Comparison of ENCODE assay signal across 11 mouse cellular contexts in the genomic region with DNA sequence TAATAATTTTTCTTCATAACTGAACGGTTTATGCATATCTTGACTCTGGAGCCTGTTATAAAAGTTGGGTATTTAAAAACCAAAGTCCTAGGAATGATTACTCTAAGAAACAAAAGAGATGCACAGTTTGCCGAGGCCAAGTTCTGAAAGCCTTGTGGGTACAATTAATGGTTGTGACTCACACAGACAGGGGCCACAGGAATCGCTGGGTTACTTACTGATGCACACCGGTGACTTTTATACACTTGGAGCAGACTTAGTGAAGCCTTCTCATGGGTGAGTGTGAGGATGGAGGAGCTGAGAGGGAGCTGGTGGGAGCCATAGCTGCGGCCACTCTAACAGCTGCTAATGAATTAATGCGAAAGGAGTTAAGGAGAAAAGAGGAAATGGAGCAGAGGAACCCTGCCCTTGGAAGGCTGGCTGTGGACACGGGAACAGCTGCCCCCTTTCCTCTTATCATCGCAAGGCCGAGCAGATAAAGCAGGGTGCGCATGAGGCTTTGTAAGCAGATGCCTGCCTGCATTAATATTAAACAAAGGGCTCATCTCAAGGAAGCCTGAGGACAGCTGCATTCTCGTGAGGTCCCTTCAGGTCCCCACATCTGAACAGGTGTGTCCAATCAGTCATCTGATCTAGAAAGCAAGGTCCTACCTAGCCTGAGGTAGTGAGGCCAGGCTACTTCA.
A peak's percentile ranks its signal among the peaks of the same experiment; 100 is the strongest.
DNase-seq lines count a peak whose midpoint lies in the region; ATAC-seq lines count a peak whose summit lies in the region.
"Had no signal": no experiment of that assay in that cellular context is flagged by ENCODE, and none has a peak within 500 bp of the region (broad histone marks: within the 10 kb centered on the region; RNA-seq: fewer than 3 reads in every experiment).

No protein-coding gene starts in this region.

- H3K4me1 ChIP-seq in limb, embryonic 13.5 days: peaks cover 44% of the 10 kb centered on the region
- H3K4me1 ChIP-seq in limb, embryonic 10.5 days: peaks cover 45% of the 10 kb centered on the region
- peaks cover 32% of the 10 kb centered on the region for H3K4me1 ChIP-seq in forebrain, embryonic 16.5 days (replicated peaks; ENCODE audit: control insufficient read depth, insufficient read depth, low read length)
- H3K4me1 ChIP-seq in neural tube, embryonic 13.5 days (replicated peaks): peaks cover 69% of the 10 kb centered on the region

- intact Hi-C loops in left cerebral cortex, postnatal 10 days (cut with DNase I): no loop called here

- no peaks in the 10 kb centered on the region for H3K9me3 ChIP-seq in limb, embryonic 13.5 days
- no peaks in the 10 kb centered on the region for H3K9me3 ChIP-seq in limb, embryonic 10.5 days (replicated peaks)
- H3K9me3 ChIP-seq in forebrain, embryonic 16.5 days (ENCODE audit: control insufficient read depth, low read length): no peaks in the 10 kb centered on the region
- H3K9me3 ChIP-seq in neural tube, embryonic 13.5 days: no peaks in the 10 kb centered on the region

- no peak overlapping the region for H3K4me3 ChIP-seq in limb, embryonic 13.5 days
- H3K4me3 ChIP-seq in limb, embryonic 10.5 days: no peak overlapping the region
- H3K4me3 ChIP-seq in forebrain, embryonic 16.5 days (replicated peaks; ENCODE audit: low read length): no peak overlapping the region
- no peak overlapping the region for H3K4me3 ChIP-seq in neural tube, embryonic 13.5 days
- H3K4me3 ChIP-seq: layer of hippocampus, adult 2 months had no signal

- 79% methylated on average over 11 of the region's 11 CpGs for WGBS in limb, embryonic 13.5 days
- WGBS in limb, embryonic 10.5 days: 81% methylated on average over 11 of the region's 11 CpGs
- 50% methylated on average over 11 of the region's 11 CpGs for WGBS in forebrain, embryonic 16.5 days
- 37% methylated on average over 11 of the region's 11 CpGs for WGBS in neural tube, embryonic 13.5 days

- no peak overlapping the region for H3K9ac ChIP-seq in limb, embryonic 13.5 days
- H3K9ac ChIP-seq in forebrain, embryonic 16.5 days (replicated peaks; ENCODE audit: low read depth, low read length): no peak overlapping the region
- 0 out of 2 replicates have a peak overlapping the region, but pooled peaks have one; percentile 9 for H3K9ac ChIP-seq in neural tube, embryonic 13.5 days

- ATAC-seq in limb, embryonic 13.5 days (ENCODE audit: low FRiP score, low read depth): peak; percentile 16; the same call in 1 of the 2 replicates
- peak; percentile 13; the same call in 1 of the 2 replicates for ATAC-seq in forebrain, embryonic 16.5 days
- ATAC-seq in neural tube, embryonic 13.5 days (ENCODE audit: low read depth): no peak
- ATAC-seq: inflammation-experienced regulatory T-cells, adult 6 months had no signal

- H3K36me3 ChIP-seq in limb, embryonic 13.5 days: no peaks in the 10 kb centered on the region
- H3K36me3 ChIP-seq in limb, embryonic 10.5 days: no peaks in the 10 kb centered on the region
- H3K36me3 ChIP-seq in forebrain, embryonic 16.5 days (ENCODE audit: control insufficient read depth, insufficient read depth): no peaks in the 10 kb centered on the region
- H3K36me3 ChIP-seq in neural tube, embryonic 13.5 days: no peaks in the 10 kb centered on the region

- no peak overlapping the region for H3K4me2 ChIP-seq in limb, embryonic 13.5 days (replicated peaks)
- H3K4me2 ChIP-seq in forebrain, embryonic 16.5 days (ENCODE audit: low read length): no peak overlapping the region
- no peak overlapping the region for H3K4me2 ChIP-seq in neural tube, embryonic 13.5 days

- DNase-seq in limb, embryonic 10.5 days (ENCODE audit: low spot score): no peak
- DNase-seq in adrenal gland, adult 8-10 months: peak; percentile 33
- no peak for DNase-seq in cerebellum, postnatal 10 days
- DNase-seq in left cerebral cortex, postnatal 10 days (ENCODE audit: extremely low spot score in 1 of 2, low spot score in 2 of 2): no peak
- DNase-seq: gastrocnemius, postnatal 10 days had no signal

- H3K27me3 ChIP-seq in limb, embryonic 13.5 days: no peaks in the 10 kb centered on the region
- H3K27me3 ChIP-seq in limb, embryonic 10.5 days (ENCODE audit: low read depth, poor library complexity, severe bottlenecking): no peaks in the 10 kb centered on the region
- H3K27me3 ChIP-seq in forebrain, embryonic 16.5 days (replicated peaks; ENCODE audit: control insufficient read depth, insufficient read depth, low read length): no peaks in the 10 kb centered on the region
- no peaks in the 10 kb centered on the region for H3K27me3 ChIP-seq in neural tube, embryonic 13.5 days

- no peak overlapping the region for H3K27ac ChIP-seq in limb, embryonic 13.5 days
- H3K27ac ChIP-seq in limb, embryonic 10.5 days: no peak overlapping the region
- H3K27ac ChIP-seq in forebrain, embryonic 16.5 days (ENCODE audit: low read length): no peak overlapping the region
- H3K27ac ChIP-seq in neural tube, embryonic 13.5 days (replicated peaks): peak overlapping the region; percentile 86
- H3K27ac ChIP-seq: layer of hippocampus, adult 2 months; macrophage had no signal
